Mouse (Mus musculus) heart, adult 2 months (tissue): Measurements from ENCODE around the gene Dpp4.

Experiments
- CTCF ChIP-seq: fragments of 200-600 bp; IDR thresholded peaks from 2 replicates; pipeline ENCODE4 v1.8.1; 2022; ENCODE audit warnings: antibody characterized with exemption, mild to moderate bottlenecking, moderate library complexity
- EP300 ChIP-seq: fragments of 200-500 bp; IDR thresholded peaks from 2 replicates; pipeline ENCODE4 v1.6.1; 2011; ENCODE audit warnings: low read depth, low read length, control low read depth; ENCODE audit not compliant: insufficient read depth
- POLR2A ChIP-seq: fragments of 200-500 bp; IDR thresholded peaks from 2 replicates; pipeline ENCODE4 v1.6.1; 2011; ENCODE audit warnings: mild to moderate bottlenecking, low read depth, low read length, control low read depth; ENCODE audit not compliant: insufficient read depth

GRCm38 (mm10) chr2:62454033-62454432 lies 42.0 kb upstream of the Dpp4 start:
- TF ChIP-seq CTCF (no peak), POLR2A (no peak), EP300 (no peak)
